Mouse (Mus musculus) midbrain, embryonic 16.5 days (tissue): Measurements from ENCODE around the gene Gba2. TPM values are rescaled to one million over a fixed set of nuclear protein-coding genes. Genes with fewer than 3 reads are reported as not detected.

Experiments used
- ATAC-seq: fragments of 200-750 bp; cut with Nextera tagmentation; 2 replicates; pipeline ENCODE4 v1.8.0; 2017; ENCODE audit warnings: moderate TSS enrichment
- H3K27ac ChIP-seq: fragments of 300-500 bp; sonication (generic); 2 replicates; pipeline ENCODE4 v1.5.1; 2014; ENCODE audit warnings: mild to moderate bottlenecking, low read length, mixed read lengths
- H3K27me3 ChIP-seq: fragments of 300-500 bp; sonication (generic); 2 replicates; pipeline ENCODE4 v1.6.1; 2014; ENCODE audit warnings: low read depth, low read length, mixed read lengths; ENCODE audit not compliant: control insufficient read depth, insufficient read depth
- H3K36me3 ChIP-seq: fragments of 300-500 bp; sonication (generic); 2 replicates; pipeline ENCODE4 v1.6.1; 2014; ENCODE audit warnings: mild to moderate bottlenecking, low read length, moderate library complexity, mixed read lengths; ENCODE audit not compliant: control insufficient read depth, insufficient read depth
- H3K4me1 ChIP-seq: fragments of 300-500 bp; sonication (generic); 2 replicates; pipeline ENCODE4 v1.6.1; 2014; ENCODE audit warnings: mild to moderate bottlenecking, low read length, mixed read lengths; ENCODE audit not compliant: control insufficient read depth, insufficient read depth
- H3K4me2 ChIP-seq: fragments of 300-500 bp; sonication (generic); 2 replicates; pipeline ENCODE4 v1.6.1; 2014; ENCODE audit warnings: mild to moderate bottlenecking, low read length, mixed read lengths
- H3K4me3 ChIP-seq: fragments of 300-500 bp; sonication (generic); 2 replicates; pipeline ENCODE4 v1.5.1; 2014; ENCODE audit warnings: low read depth, mild to moderate bottlenecking, low read length, moderate library complexity, mixed read lengths
- H3K9ac ChIP-seq: fragments of 300-500 bp; sonication (generic); 2 replicates; pipeline ENCODE4 v1.6.1; 2014; ENCODE audit warnings: low read depth, low read length, mixed read lengths
- H3K9me3 ChIP-seq: fragments of 300-500 bp; sonication (generic); replicated peaks from 2 replicates; pipeline ENCODE4 v1.6.1; 2014; ENCODE audit warnings: mild to moderate bottlenecking, low read length, mixed read lengths; ENCODE audit not compliant: control insufficient read depth, poor library complexity, severe bottlenecking
- WGBS: fragments of 180-500 bp; shearing (Covaris S2); extraction: QIAGEN DNeasy Blood & Tissue Kit; methylation state at CpG from one replicate; pipeline ENCODE4 v1.1.7; 2014; 5-methylcytosine and 5-hydroxymethylcytosine counted together
- polyA plus RNA-seq: library from polyadenylated mRNA; unstranded; fragments of >200 nt; fragmentation: Nextera tagmentation; extraction: Ambion mirVana; gene quantifications from 2 replicates; pipeline ENCODE4 v1.2.1, GENCODE M21; 2015

The Gba2 gene
- polyA plus RNA-seq, 1 experiment from 2014 or later: 61.9 TPM

DNA sequence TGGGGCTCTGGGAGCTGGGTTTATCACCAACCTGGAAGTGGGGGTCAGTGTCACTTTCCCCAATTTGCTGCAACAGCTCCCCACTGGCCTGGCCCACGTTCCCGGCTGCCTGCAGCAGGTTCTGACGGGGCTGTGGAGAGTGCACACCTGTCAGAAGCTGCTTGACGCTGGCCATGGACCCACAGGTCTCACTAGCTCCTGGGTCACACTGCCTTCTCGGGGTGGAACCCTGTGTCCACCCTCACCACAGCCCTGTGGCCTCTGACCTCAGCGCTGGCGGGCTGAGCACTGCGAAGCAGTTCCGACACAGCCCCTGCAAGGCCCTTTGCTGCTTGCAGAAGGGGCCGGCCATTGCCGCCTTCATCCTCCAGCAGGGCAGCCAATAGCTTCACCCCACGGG is 29.6 kb downstream of the Gba2 start:
- WGBS: 94% methylated on average over 12 of the region's 12 CpGs
- Histone ChIP-seq H3K9me3 (no peaks in the 10 kb centered on the region), H3K4me2 (no peak overlapping the region), H3K36me3 (peaks cover 83% of the 10 kb centered on the region), H3K27ac (no peak overlapping the region), H3K27me3 (no peaks in the 10 kb centered on the region), H3K9ac (no peak overlapping the region), H3K4me3 (no peak overlapping the region), H3K4me1 (no peaks in the 10 kb centered on the region)
- ATAC-seq: no peak

DNA sequence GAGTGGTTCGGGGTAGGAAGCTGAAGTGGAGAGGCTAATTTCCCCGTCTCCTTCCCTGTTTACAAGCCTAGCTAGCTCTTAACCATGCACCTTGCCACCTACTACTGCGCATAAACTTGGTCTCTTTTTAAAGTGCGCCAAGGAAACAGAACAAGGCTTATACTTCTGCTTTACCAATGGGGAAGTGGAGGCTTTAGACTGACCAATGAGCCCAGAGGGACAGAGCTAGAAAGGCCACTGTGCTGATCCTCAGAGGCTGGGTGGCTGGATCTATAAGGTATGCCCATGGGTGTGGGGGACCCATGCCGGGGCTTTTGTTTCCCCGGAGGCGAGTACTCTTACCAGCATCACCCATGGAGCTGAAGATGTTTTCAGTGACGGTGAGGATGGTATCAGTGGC is 31.5 kb downstream of the Gba2 start:
- WGBS: 93% methylated on average over 8 of the region's 8 CpGs
- Histone ChIP-seq H3K9me3 (no peaks in the 10 kb centered on the region), H3K4me2 (no peak overlapping the region), H3K9ac (no peak overlapping the region), H3K4me1 (no peaks in the 10 kb centered on the region), H3K27me3 (no peaks in the 10 kb centered on the region), H3K36me3 (peaks cover 79% of the 10 kb centered on the region), H3K27ac (no peak overlapping the region), H3K4me3 (no peak overlapping the region)
- no peak for ATAC-seq

DNA sequence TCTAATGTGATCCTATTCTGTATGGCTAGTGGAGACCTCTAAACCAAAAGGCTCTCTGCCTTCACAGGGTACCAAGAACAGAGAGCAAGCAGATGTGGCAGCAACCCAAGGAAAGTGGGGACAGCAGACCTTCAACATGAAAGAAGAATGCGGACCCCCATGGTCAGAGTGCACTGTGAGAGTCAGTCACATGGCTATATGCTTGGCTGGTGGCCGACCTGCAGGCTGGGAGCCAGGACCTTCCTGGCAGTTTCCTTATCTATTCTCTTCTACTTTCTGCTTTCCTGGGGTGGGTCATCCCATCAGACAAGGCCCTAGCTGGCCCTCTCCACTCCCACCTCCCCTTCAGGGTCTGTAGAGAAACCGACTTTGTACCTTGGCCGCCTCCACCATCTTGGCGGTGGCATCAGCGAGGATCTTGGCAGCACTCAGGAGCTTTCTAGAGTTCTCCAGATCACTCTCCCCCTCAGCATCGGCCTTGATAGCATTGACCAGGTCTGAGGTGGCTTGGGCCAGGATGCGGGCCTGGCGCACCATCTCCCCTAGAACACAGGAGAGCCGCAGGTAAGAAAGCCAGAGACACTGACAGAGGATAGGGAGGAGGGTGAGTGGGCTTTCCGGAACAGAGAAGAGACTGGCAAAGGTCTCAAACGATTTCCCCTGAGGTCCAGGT is 32.2 kb downstream of the Gba2 start:
- H3K9me3 ChIP-seq: no peaks in the 10 kb centered on the region
- no peak overlapping the region for H3K27ac ChIP-seq
- no peaks in the 10 kb centered on the region for H3K4me1 ChIP-seq
- H3K4me2 ChIP-seq: no peak overlapping the region
- H3K4me3 ChIP-seq: no peak overlapping the region
- WGBS: 96% methylated on average over 12 of the region's 12 CpGs
- peaks cover 77% of the 10 kb centered on the region for H3K36me3 ChIP-seq
- no peak for ATAC-seq
- H3K27me3 ChIP-seq: no peaks in the 10 kb centered on the region
- H3K9ac ChIP-seq: no peak overlapping the region

DNA sequence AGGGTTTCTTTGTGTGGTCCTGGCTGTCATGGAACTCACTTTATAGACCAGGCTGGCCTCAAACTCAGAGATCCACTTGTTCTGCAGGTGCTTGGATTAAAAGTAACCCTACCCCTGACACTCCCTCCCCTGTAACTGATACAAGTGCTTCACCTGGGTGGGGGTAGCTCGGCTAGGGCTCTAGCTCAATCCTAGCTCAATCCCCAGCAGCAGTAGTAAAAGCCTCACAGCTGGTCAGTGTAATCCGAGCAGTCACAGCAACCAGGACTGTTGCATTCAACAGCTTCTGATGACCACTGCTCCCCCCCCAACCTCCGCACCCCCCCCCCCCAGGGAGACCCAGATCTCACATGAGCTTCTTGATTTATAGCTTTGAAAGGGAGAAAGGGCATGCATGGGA is 36.6 kb downstream of the Gba2 start:
- Histone ChIP-seq H3K27ac (no peak overlapping the region), H3K27me3 (no peaks in the 10 kb centered on the region), H3K9me3 (no peaks in the 10 kb centered on the region), H3K36me3 (peaks cover 72% of the 10 kb centered on the region), H3K9ac (no peak overlapping the region), H3K4me2 (no peak overlapping the region), H3K4me1 (no peaks in the 10 kb centered on the region), H3K4me3 (no peak overlapping the region)
- WGBS: 76% methylated on average over 3 of the region's 3 CpGs
- no peak for ATAC-seq

DNA sequence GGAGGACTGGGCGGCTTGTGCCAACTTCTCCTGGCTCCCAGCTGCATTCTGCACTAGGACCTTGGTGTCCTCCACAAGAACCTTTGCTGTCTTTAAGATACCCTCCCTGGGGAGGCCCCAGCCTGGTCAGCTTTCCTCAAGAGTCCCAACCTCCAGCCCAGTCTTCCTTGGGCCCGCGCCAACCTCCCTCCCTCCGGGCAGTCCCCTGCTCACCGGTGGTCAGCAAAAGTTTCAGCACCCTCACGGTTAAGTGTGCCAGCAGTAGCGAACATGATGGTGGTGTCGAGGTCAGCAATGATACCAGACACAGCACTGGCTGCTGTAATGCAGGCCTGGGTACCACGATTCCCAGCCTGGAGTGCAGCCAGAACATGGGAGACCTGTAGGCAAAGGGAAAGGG is 42.6 kb downstream of the Gba2 start:
- WGBS: 96% methylated on average over 9 of the region's 9 CpGs
- no peaks in the 10 kb centered on the region for H3K4me1 ChIP-seq
- H3K4me3 ChIP-seq: no peak overlapping the region
- H3K4me2 ChIP-seq: no peak overlapping the region
- H3K27ac ChIP-seq: no peak overlapping the region
- no peaks in the 10 kb centered on the region for H3K9me3 ChIP-seq
- H3K27me3 ChIP-seq: no peaks in the 10 kb centered on the region
- peaks cover 73% of the 10 kb centered on the region for H3K36me3 ChIP-seq
- no peak for ATAC-seq
- H3K9ac ChIP-seq: no peak overlapping the region

DNA sequence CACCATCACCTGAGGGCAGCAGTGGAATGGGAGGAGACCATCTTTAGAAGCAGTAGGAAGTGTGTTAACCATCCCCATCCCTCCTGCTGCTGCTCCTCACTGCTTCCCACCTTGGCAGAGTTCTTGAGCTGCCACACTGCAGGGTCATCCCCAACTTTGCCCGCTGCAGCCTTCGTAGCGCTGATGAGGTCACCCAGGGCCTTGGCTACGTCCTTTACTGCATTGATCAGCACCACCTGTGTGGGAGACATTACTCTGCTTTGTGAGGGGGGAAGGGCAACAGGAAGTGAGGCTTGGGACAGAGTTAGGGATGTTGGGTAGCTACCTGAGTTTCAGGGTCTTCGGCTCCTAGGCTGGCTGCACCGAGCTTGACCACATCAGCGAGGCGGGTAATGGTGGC is 43.0 kb downstream of the Gba2 start:
- Histone ChIP-seq H3K27ac (no peak overlapping the region), H3K4me3 (no peak overlapping the region), H3K36me3 (peaks cover 73% of the 10 kb centered on the region), H3K4me2 (no peak overlapping the region), H3K27me3 (no peaks in the 10 kb centered on the region), H3K9ac (no peak overlapping the region), H3K9me3 (no peaks in the 10 kb centered on the region), H3K4me1 (no peaks in the 10 kb centered on the region)
- 97% methylated on average over 8 of the region's 8 CpGs for WGBS
- no peak for ATAC-seq

DNA sequence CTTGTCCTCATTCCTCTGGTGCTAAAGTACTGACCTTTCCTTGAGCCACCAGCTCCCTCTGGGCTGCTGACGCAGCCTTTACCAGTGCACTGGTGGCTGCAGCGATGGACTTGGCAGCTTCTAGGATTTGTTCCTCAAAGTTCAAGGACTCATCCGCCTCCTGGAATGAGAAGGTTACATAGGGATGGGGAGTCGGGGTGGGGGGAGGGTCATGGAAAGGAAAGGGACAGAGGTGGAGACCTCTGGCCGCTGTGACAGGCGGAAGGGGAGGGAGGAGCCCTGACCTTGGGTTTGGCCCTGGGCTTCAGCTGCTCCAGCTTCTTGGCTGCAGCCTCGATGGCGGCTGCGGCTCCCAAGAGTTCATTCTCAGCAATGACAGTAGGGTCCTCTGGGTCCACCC is 45.4 kb downstream of the Gba2 start:
- no peak for ATAC-seq
- Histone ChIP-seq H3K27me3 (no peaks in the 10 kb centered on the region), H3K4me1 (no peaks in the 10 kb centered on the region), H3K4me2 (no peak overlapping the region), H3K36me3 (peaks cover 55% of the 10 kb centered on the region), H3K27ac (no peak overlapping the region), H3K9me3 (no peaks in the 10 kb centered on the region), H3K9ac (no peak overlapping the region), H3K4me3 (no peak overlapping the region)
- 95% methylated on average over 9 of the region's 9 CpGs for WGBS

DNA sequence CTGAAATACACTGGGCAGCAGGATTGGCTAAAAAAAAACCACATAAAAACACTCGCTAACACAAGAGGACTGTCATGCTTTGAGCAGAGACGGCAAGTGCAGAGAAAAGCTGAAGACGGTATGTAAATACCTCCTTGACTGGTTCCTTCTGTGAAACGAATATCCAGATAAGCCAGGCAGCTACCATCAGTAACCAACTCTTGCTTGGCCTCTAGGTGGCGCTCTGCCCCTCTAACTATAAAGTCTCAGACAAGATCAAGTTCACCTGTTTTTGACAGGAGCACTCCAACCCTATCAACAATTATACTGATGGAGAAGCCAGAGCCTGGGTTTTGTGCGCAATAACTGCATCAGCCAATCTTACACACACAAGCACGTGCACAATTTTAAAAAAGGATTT is 48.1 kb downstream of the Gba2 start:
- H3K4me3 ChIP-seq: no peak overlapping the region
- no peak overlapping the region for H3K9ac ChIP-seq
- no peaks in the 10 kb centered on the region for H3K4me1 ChIP-seq
- no peak overlapping the region for H3K27ac ChIP-seq
- H3K27me3 ChIP-seq: peaks cover 2% of the 10 kb centered on the region; the same call in 1 of the 2 replicates
- no peak for ATAC-seq
- WGBS: 23% methylated on average over 7 of the region's 7 CpGs
- no peaks in the 10 kb centered on the region for H3K9me3 ChIP-seq
- peaks cover 35% of the 10 kb centered on the region for H3K36me3 ChIP-seq
- H3K4me2 ChIP-seq: no peak overlapping the region

DNA sequence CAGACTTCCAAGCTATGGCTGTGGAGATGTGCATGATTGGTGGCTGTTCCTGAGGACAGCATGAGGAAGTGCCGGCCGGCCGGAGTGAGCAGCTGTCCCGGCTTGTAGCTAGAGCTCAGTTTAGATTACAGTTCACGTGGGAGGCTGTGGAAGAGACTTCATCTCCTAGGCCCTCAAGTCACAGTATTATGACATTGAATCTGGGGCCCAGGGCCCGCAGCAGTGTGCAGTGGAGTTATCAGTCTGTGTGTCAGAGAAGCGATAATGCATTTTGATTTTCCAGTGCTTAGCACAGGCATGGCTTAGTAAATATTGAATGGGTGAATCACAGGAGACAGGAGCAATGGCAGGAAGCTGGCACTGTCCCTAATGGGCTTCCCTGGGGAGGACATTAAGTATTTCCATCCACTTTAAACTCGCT is 48.6 kb downstream of the Gba2 start:
- H3K27ac ChIP-seq: no peak overlapping the region
- H3K9ac ChIP-seq: no peak overlapping the region
- WGBS: 62% methylated on average over 8 of the region's 8 CpGs

More for the DNA sequence above, 48.6 kb downstream of the Gba2 start:
- Histone ChIP-seq H3K27me3 (peaks cover 2% of the 10 kb centered on the region; the same call in 1 of the 2 replicates), H3K4me3 (no peak overlapping the region), H3K36me3 (peaks cover 30% of the 10 kb centered on the region), H3K4me1 (no peaks in the 10 kb centered on the region), H3K9me3 (no peaks in the 10 kb centered on the region), H3K4me2 (no peak overlapping the region)
- ATAC-seq: no peak
